Mouse (Mus musculus) NIH3T3 (cell line): ENCODE measurements at regions not wholly inside any gene's neighbourhood (a gene's known extent, or its start where the extent isn't known, plus 50 kb on each side); places are given as distances from the start of the nearest gene placed in this dataset.

Experiments used
- DNase-seq: peaks from one replicate; pipeline ENCODE4 v3.0.0-alpha.2; 2012; ENCODE audit warnings: low read depth

- no peak for DNase-seq
These were observed 150.4 kb downstream of the Cpe start for GRCm38 (mm10) chr8:64542501-64542900.

- DNase-seq = peak; percentile 47
These were observed 152.9 kb downstream of the Cpe start for GRCm38 (mm10) chr8:64539846-64540472.

GRCm38 (mm10) chr8:64531780-64532179 is 161.1 kb downstream of the Cpe start:
- DNase-seq = no peak

GRCm38 (mm10) chr8:64522441-64523102 is 170.3 kb downstream of the Cpe start:
- peak; percentile 66 for DNase-seq

GRCm38 (mm10) chr8:64519650-64520049 is 173.2 kb downstream of the Cpe start:
- peak; percentile 10 for DNase-seq

- no peak for DNase-seq
These were observed 176.9 kb downstream of the Cpe start for GRCm38 (mm10) chr8:64515923-64516322.

- DNase-seq = no peak
These were observed 195.4 kb downstream of the Cpe start for GRCm38 (mm10) chr8:64497281-64498060.

GRCm38 (mm10) chr8:64496333-64497213 is 196.3 kb downstream of the Cpe start:
- no peak for DNase-seq

GRCm38 (mm10) chr8:64491561-64491960 is 201.3 kb downstream of the Cpe start:
- DNase-seq = no peak

GRCm38 (mm10) chr8:64488057-64488456 is 204.8 kb downstream of the Cpe start:
- no peak for DNase-seq

GRCm38 (mm10) chr8:64473276-64473675 is 219.6 kb downstream of the Cpe start:
- no peak for DNase-seq

- DNase-seq = peak; percentile 27
These were observed 220.0 kb downstream of the Cpe start for GRCm38 (mm10) chr8:64472801-64473270.

GRCm38 (mm10) chr8:64461136-64461535 is 231.7 kb downstream of the Cpe start:
- no peak for DNase-seq

- DNase-seq = no peak
These were observed 235.9 kb downstream of the Cpe start for GRCm38 (mm10) chr8:64456970-64457369.

GRCm38 (mm10) chr8:64454736-64455135 is 238.1 kb downstream of the Cpe start:
- DNase-seq = no peak

GRCm38 (mm10) chr8:64445366-64445765 is 239.3 kb upstream of the Tll1 start:
- no peak for DNase-seq

- DNase-seq = peak; percentile 25
These were observed 238.4 kb upstream of the Tll1 start for GRCm38 (mm10) chr8:64444429-64444828.

GRCm38 (mm10) chr8:64438489-64438888 is 232.4 kb upstream of the Tll1 start:
- DNase-seq = no peak

- no peak for DNase-seq
These were observed 228.6 kb upstream of the Tll1 start for GRCm38 (mm10) chr8:64434648-64435047.

- DNase-seq = no peak
These were observed 216.8 kb upstream of the Tll1 start for GRCm38 (mm10) chr8:64422850-64423214.

- no peak for DNase-seq
These were observed 216.3 kb upstream of the Tll1 start for GRCm38 (mm10) chr8:64422200-64422849.
